Mouse (Mus musculus): ENCODE measurements around the gene Folr1.
A peak's percentile ranks its signal among the peaks of the same experiment; 100 is the strongest.

Folr1 gene

DNA sequence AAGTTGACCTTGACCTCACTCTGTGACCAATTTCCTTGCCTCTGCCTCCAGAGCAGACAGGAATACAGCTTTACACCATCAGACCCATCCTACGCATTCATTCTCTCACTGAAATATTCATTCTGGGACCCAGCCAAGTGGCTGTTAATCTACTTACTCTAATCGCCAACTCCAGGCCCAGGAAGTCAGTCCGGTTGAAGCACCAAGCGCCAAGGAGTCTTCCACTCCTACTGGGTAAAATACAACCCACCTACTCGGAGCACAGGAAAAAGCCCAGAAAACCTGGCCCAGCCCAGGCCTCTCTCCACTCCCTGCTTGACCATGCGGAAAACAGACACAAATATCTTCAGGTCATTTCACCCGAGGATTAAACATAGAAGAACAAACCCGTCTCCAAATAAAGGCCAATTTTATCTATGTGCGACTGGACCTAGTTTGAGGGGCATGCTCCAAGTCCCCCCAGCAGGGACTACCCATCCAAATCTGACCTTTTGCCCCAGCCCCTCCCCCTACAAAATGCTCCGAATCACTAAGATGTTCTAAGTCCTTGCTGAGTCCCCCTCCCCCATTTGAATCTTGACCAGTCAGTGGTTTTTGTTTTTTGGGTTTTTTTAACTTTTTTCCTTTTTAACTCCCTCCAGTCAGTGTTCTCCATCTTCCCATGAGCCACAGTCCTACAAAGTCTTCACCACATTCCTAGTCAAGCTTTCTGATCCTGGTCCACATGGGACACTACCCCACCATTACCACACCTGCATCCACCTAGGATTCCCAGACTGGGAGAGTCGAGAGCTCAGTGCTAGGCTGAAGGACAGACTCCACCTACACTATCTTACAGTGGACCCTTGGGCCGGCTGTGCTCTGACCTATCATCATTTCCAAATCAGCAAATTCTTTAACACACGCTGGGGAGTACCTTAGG, 2.1 kb downstream of the Folr1 start:
- DNase-seq (ENCODE audit: low read depth in 1 of 2, low spot score in 2 of 2) = no peak

- no peak for DNase-seq (ENCODE audit: low read depth in 1 of 2, low spot score in 2 of 2)
Measured at GRCm38 (mm10) chr7:101867482-101867881, 3.1 kb downstream of the Folr1 start.

DNA sequence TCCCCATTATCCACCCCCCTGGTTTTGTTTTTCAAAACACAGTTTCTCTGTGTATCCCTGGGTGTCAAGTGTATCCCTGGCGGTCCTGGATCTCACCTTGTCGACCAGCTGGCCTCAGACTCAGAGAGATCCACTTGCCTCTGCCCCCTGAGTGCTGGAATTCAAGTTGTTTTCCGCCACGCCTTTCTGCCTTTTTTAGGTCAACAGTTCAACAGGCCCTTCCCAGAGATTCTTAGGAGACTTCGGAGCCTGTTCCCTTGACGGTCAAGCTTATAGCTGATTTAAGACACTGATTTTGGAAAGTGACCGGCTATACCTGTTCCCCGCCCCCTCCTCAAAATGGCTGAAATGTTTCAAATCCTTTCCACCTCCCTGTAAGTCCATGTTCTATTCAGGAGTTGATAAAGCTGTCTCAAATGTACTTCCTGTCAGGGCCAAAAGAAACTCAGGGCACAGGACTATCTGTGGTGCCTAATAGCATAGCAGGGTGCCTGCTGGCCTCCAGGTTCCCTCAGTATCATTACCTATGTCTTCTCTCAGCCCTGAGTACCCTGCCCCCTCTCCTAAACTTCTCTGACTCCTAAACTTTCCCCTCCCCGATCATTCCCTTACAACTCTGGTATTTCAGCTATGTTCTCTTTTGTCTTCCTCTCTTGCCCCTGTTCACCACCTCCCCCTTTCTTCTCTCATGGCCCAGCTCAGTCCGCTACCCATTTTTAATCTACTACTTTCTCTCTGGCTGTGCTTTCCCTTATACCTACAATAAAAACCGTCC, 3.9 kb downstream of the Folr1 start:
- no peak for DNase-seq (ENCODE audit: low read depth in 1 of 2, low spot score in 2 of 2)

GRCm38 (mm10) chr7:101863415-101863814, 7.2 kb downstream of the Folr1 start, which contains the start of gene Anapc15:
Gene Anapc15, plus strand, starts transcription at chr7:101863715.
- DNase-seq (ENCODE audit: low read depth in 1 of 2, low spot score in 2 of 2) = no peak

DNA sequence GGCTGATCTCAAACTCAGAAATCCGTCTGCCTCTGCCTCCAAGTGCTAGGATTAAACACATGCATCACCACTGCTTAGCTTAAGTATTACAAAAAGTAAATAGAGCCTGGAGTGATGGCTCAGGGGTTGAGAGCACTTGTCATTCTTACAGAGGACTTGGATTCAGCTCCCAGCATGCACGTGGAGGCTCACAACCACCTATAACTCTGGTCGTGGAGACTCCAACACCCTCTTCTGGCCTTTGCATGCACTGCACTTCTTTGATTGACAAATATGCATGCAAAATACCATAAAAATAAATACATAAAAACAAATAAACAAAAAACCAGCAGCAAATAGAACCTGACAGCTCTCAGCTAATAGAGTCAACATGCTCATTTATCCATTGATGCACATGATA, 8.3 kb downstream of the Folr1 start:
- DNase-seq (ENCODE audit: low read depth in 1 of 2, low spot score in 2 of 2) = no peak

GRCm38 (mm10) chr7:101860978-101861377, 9.6 kb downstream of the Folr1 start:
- DNase-seq (ENCODE audit: low read depth in 1 of 2, low spot score in 2 of 2) = no peak

DNA sequence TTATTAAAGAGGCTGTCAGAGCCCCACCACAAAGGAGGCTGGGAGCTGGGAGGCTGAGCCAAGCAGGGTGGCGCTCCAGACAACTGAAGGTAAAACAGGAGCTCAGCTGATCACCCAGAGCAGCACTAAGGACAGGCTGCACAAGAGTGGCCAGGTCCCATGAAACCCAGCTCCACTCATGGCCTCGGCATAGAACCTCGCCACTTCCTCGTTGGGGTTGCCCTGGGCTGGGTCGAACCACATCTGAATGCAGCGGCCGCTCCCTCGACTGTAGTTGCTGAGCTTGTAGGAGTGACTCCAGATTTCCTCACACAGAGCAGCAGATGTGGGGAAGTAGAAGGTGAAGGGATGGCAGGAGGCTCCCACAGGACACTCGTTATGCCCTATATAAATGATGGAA, 12.2 kb downstream of the Folr1 start:
- peak in 1 of 2 experiments; percentile 37 for DNase-seq (ENCODE audit: low read depth in 1 of 2, low spot score in 2 of 2)

GRCm38 (mm10) chr7:101857094-101857493, 13.5 kb downstream of the Folr1 start, which contains the start of gene Folr2:
Gene Folr2, minus strand, starts transcription at chr7:101857194.
- DNase-seq (ENCODE audit: low read depth in 1 of 2, low spot score in 2 of 2) = no peak

GRCm38 (mm10) chr7:101853816-101854215, 16.8 kb downstream of the Folr1 start:
- no peak for DNase-seq (ENCODE audit: low read depth in 1 of 2, low spot score in 2 of 2)

- no peak for DNase-seq (ENCODE audit: low read depth in 1 of 2, low spot score in 2 of 2)
Measured at GRCm38 (mm10) chr7:101852846-101853245, 17.7 kb downstream of the Folr1 start.

DNA sequence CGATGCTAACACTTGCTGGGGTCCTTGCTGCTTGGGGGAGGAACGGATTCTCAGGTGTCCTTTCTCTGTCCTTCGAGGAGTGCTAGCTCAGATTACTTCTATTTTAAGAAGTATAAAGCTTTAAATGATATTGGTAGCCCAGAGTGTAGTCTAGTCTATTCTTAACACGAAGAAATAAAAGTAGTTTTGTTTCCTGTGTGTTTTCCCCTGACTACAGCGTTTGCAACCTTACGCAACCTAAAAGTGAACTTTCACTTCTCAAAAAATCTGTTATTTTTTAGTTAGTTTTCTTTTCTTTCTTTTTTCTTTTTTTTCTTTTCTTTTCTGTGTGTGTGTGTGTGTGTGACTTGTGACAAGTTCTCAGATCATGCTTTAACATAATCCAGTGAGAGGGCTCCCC, 18.9 kb downstream of the Folr1 start:
- DNase-seq (ENCODE audit: low read depth in 1 of 2, low spot score in 2 of 2) = no peak

GRCm38 (mm10) chr7:101847934-101848333, 22.7 kb downstream of the Folr1 start:
- DNase-seq (ENCODE audit: low read depth in 1 of 2, low spot score in 2 of 2) = no peak

DNA sequence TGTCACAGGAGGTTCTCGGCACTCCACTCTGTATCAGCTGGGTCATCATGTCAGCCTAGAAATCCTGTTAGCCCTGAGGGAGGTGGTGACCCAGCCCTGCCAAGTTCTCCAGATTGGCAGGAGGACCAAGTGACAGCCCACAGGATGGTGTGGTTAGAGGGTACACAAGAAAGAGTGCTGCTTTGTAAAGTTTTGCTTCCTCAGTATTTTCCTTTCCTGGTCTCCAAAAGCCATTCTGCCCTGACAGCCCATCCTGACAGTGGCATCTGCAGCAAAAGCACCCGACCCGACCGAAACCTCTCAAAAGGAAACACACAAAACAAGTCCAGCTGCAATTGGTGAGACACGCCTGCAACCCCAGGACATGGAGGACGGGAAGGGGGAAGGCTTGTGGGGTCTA, 26.4 kb downstream of the Folr1 start:
- no peak for DNase-seq (ENCODE audit: low read depth in 1 of 2, low spot score in 2 of 2)

DNA sequence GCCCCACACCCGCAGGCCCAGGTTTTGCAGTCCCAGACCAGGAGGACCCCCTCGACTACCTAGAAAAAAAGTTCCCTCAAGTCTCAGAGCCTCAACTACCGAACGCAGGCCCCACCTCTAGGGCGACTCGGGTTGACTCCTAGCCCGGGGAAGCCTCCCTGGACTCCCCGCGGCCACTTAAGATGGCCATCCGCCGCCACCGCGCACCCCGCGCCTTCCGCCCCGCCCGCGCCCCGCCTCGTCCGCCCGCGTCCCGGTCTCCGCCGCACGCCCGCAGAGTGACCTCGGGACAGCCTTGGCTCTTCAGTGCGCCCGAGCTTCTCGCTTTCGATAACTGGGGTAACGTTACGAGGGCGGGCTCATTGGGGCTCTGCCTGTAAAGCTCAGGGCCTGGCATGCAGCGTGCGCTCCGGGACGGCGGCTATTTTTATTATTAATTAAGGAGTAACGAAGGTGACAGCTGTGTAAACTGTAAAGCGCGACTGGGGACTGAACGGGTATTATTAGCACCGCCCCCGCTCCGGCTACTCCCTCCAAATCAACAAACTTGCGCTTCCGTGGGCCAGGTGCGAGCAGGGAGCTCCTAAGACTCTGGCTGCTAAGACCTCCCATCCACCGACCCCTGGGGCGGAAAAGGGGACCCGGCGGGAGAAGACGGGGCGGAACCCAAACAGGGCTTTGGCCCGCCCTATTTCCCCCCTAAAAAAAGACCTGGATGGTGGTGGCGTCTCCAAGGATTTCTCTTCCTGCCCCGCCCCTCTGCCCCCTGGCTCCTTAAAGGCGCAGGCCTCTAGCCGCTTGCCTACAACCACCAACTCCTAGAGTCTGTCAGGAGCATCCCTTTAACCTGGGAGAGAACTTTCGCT, 32.7 kb downstream of the Folr1 start, which contains the start of gene Inppl1:
Gene Inppl1, minus strand, starts transcription at position 624 of the 866 bp plus-strand sequence.
- peak in 1 of 2 experiments; percentile 28 for DNase-seq (ENCODE audit: low read depth in 1 of 2, low spot score in 2 of 2)

DNA sequence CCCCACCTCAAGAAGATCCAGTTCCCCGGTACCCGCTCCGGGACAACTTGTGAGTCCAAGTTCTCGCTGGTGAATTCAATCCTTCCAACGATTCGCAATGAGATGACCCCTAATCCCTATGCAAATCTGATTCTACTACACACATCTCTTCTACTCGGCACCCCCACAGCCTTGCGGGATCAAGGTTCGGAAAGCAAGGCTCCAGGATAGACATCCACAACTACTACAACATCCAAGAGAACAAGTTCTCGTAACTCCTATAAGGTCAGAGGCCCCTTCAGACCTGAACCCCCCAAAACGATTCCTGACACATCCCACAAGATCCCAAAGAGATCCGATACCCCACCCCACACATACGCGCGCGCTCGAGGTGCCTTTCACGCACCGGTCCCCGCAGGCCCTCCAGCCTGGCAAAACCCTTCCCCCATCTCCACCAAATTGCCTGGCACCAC, 33.4 kb downstream of the Folr1 start:
- no peak for DNase-seq (ENCODE audit: low read depth in 1 of 2, low spot score in 2 of 2)

DNA sequence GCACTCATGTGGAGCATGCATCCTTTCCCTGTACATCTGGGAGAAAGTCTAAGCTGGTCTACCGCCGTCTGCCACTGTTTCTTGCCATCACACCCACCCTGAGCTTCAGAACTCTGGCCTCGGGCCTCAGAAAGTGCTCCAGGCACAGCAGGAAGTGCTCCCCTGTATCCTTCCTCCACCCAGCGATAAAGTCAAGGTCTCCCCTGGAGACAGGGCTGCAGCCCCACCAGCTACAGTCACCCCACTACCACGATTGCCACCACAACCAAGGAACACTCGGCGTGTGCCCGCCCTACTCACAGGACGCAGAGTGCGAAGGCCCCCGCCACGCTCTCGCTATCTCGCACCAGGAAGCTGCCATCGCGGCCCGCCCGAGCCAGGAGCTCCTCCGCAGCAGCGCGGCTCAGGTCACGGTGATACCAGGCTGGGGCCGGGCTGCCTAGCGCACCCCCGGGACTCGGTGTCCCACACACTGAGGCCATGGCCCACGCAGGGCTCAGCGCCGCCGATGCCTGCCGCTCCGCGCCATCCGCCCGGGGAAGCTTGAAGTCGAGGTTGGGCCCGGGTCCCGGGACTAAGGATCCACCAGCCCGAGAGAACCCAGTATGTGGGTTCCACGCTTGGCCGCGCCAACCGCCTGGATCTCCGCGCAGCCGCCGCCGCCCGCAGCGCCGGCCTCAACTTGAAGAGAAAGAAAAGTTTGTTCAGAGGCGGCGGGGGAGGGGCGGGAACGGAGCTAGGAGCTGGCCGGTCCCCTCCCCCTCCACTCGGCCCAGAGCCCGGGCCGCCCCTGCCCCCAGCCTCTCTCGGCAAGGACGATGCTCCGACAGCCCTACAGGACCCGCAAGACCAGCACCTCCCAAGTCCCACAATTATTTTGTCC, 34.1 kb downstream of the Folr1 start:
- DNase-seq (ENCODE audit: low read depth in 1 of 2, low spot score in 2 of 2) = peak in 1 of 2 experiments; percentile 27

DNA sequence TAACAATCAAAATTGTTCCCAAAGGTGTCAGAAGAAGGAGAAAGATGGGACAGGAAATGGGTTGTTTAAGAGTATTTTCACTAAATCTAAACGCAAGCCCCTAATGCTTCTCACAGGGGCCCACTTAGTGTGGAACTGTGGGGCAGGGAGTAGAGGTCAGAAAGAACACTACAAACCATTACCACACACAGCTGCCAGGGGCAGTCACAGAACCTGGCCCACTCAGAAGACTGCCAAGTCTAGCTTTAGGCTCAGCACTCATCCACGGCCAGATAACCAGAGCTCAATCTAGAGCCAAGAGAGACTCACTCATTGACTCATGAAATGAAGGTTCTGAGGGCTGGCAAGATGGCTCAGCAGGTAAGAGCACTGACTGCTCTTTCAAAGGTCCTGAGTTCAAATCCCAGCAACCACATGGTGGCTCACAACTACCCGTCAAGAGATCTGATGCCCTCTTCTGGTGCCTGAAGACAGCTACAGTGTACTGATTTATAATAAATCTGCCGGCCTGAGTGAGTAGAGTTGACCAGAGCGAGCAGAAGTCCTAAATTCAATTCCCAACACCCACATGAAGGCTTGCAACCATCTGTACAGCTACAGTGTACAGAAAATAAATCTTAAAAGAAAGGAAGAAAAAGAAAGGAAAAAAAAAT, 35.0 kb downstream of the Folr1 start:
- DNase-seq (ENCODE audit: low read depth in 1 of 2, low spot score in 2 of 2) = no peak

- no peak for DNase-seq (ENCODE audit: low read depth in 1 of 2, low spot score in 2 of 2)
Measured at GRCm38 (mm10) chr7:101834903-101835302, 35.7 kb downstream of the Folr1 start.

DNA sequence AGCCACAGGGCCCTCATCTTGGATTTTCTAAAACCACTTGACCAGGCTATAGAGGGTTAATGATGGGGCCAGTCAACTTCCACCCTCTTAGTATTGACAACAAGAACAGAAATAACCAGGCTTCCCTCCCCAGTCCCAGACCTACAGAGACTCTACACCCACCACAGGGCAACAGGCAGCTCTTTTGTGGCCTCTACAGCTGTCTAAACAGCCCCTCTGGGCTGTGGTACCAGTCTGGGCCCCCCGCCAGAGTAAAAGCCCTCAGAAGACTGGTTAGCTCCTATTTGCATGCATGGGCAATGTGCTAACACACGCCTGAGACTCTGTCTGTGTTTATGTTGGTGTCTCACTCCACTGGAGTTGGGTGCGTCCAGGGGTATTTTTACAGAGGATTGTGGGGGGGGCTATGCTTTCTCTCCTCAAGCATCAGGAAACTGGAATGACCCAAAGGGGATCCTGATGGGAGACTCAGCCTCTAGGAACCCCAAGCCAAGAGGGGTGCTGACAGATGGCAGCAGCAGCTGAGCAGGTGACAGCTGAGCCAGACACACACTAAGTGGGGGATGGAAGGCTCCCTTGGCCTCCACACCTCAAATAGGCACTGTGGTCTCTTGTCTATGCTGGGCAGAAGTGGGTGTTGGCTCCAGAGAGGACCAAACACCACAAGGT, 36.5 kb downstream of the Folr1 start:
- DNase-seq (ENCODE audit: low read depth in 1 of 2, low spot score in 2 of 2) = no peak

Measured in monocyte, adult 2 months (primary cell).